In the genomic region with DNA sequence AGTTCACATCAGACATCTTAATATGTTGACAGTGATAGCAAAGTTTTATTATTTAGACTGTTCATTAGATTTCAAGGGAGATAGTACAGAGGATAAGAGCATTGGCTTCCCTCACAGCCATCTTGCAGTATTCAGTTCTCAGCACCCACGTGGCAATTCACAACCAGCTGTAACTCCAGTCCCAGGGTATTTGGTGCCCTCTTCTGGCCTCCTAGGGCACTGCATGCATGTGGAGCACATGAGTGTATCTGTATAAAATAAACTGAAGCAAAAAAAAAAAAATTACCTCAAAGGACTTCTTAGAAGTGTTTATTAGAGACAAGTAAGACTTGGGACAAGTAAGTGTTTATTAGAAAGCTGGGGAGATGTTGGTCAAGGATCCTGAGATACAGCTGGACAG, we compare ENCODE assay signal across 21 mouse cellular contexts.
DNase-seq lines count a peak whose midpoint lies in the region; ATAC-seq and TF ChIP-seq lines count a peak whose summit lies in the region.
"Had no signal": no experiment of that assay in that cellular context is flagged by ENCODE, and none has a peak within 500 bp of the region (broad histone marks: within the 10 kb centered on the region; RNA-seq: fewer than 3 reads in every experiment).

No protein-coding gene starts in this region.

- TF ChIP-seq POLR2A in testis, adult 2 months (IDR thresholded peaks at IDR 0.05; ENCODE audit: control insufficient read depth, low read depth, low read length) = no peak

- no peak for DNase-seq in kidney, postnatal 0 days (ENCODE audit: low spot score)
- DNase-seq in testis, postnatal 14 days (ENCODE audit: low spot score) = no peak
- DNase-seq in R1 (ENCODE audit: low read depth, low spot score) = peak; percentile 56
- DNase-seq in forebrain, embryonic 14.5 days (ENCODE audit: low spot score) = no peak
- no peak for DNase-seq in B cell, adult 2 months
- no peak for DNase-seq in urinary bladder, postnatal 25 days (ENCODE audit: low spot score)
- DNase-seq: adrenal gland, postnatal 14 days; cerebellum, adult 18-20 months; cerebellum, adult 9-11 months; cerebellum, postnatal 36 days; forebrain, postnatal 0 days; gastrocnemius, postnatal 25 days had no signal

- no peak overlapping the region for H3K9ac ChIP-seq in kidney, postnatal 0 days (ENCODE audit: low read depth, low read length)
- H3K9ac ChIP-seq in kidney, embryonic 15.5 days = no peak overlapping the region
- H3K9ac ChIP-seq in forebrain, embryonic 14.5 days (ENCODE audit: low read length) = no peak overlapping the region
- H3K9ac ChIP-seq: embryonic facial prominence, embryonic 13.5 days; forebrain, embryonic 12.5 days; forebrain, postnatal 0 days; heart, embryonic 12.5 days; hindbrain, embryonic 15.5 days had no signal

- no peak overlapping the region for H3K27ac ChIP-seq in kidney, postnatal 0 days
- no peak overlapping the region for H3K27ac ChIP-seq in kidney, embryonic 15.5 days
- no peak overlapping the region for H3K27ac ChIP-seq in testis, adult 2 months (ENCODE audit: control insufficient read depth, insufficient read depth, low read depth, low read length)
- no peak overlapping the region for H3K27ac ChIP-seq in forebrain, embryonic 14.5 days (ENCODE audit: low read depth, low read length)
- H3K27ac ChIP-seq: embryonic facial prominence, embryonic 13.5 days; forebrain, embryonic 12.5 days; hindbrain, embryonic 10.5 days; hindbrain, embryonic 15.5 days had no signal

- H3K36me3 ChIP-seq in kidney, postnatal 0 days (ENCODE audit: insufficient read depth, low read length) = no peaks in the 10 kb centered on the region
- H3K36me3 ChIP-seq in kidney, embryonic 15.5 days = no peaks in the 10 kb centered on the region
- no peaks in the 10 kb centered on the region for H3K36me3 ChIP-seq in testis, adult 2 months (ENCODE audit: control insufficient read depth, insufficient read depth, low read length)
- H3K36me3 ChIP-seq in forebrain, embryonic 14.5 days (ENCODE audit: control insufficient read depth, insufficient read depth, low read length) = no peaks in the 10 kb centered on the region
- H3K36me3 ChIP-seq: embryonic facial prominence, embryonic 13.5 days; forebrain, embryonic 12.5 days; heart, embryonic 12.5 days; hindbrain, embryonic 10.5 days; hindbrain, embryonic 15.5 days had no signal

- 36% methylated on average over 1 of the region's 1 CpGs for WGBS in kidney, postnatal 0 days
- WGBS in kidney, embryonic 15.5 days = 48% methylated on average over 1 of the region's 1 CpGs
- WGBS in forebrain, embryonic 14.5 days = 56% methylated on average over 1 of the region's 1 CpGs

- no peak for ATAC-seq in kidney, postnatal 0 days (replicated peaks; ENCODE audit: low FRiP score, low read depth)
- no peak for ATAC-seq in kidney, embryonic 15.5 days (replicated peaks; ENCODE audit: low FRiP score)
- ATAC-seq in forebrain, embryonic 14.5 days = no peak
- ATAC-seq: forebrain, postnatal 0 days; inflammation-experienced regulatory T-cells, adult 6 months had no signal

- H3K4me2 ChIP-seq in kidney, postnatal 0 days (ENCODE audit: low read length) = no peak overlapping the region
- H3K4me2 ChIP-seq in kidney, embryonic 15.5 days = no peak overlapping the region
- no peak overlapping the region for H3K4me2 ChIP-seq in forebrain, embryonic 14.5 days (ENCODE audit: low read length)
- H3K4me2 ChIP-seq: embryonic facial prominence, embryonic 13.5 days; forebrain, embryonic 12.5 days; heart, embryonic 12.5 days; hindbrain, embryonic 15.5 days had no signal

- no peaks in the 10 kb centered on the region for H3K27me3 ChIP-seq in kidney, postnatal 0 days (ENCODE audit: insufficient read depth, low read length)
- H3K27me3 ChIP-seq in kidney, embryonic 15.5 days = no peaks in the 10 kb centered on the region
- no peaks in the 10 kb centered on the region for H3K27me3 ChIP-seq in testis, adult 2 months (ENCODE audit: control insufficient read depth, insufficient read depth, low read length)
- H3K27me3 ChIP-seq in forebrain, embryonic 14.5 days (replicated peaks; ENCODE audit: control insufficient read depth, insufficient read depth, low read length) = no peaks in the 10 kb centered on the region
- H3K27me3 ChIP-seq: CH12.LX; embryonic facial prominence, embryonic 13.5 days; forebrain, embryonic 12.5 days; heart, embryonic 12.5 days; hindbrain, embryonic 15.5 days had no signal

- H3K9me3 ChIP-seq in kidney, postnatal 0 days (replicated peaks; ENCODE audit: low read length) = no peaks in the 10 kb centered on the region
- H3K9me3 ChIP-seq in kidney, embryonic 15.5 days (replicated peaks) = no peaks in the 10 kb centered on the region
- no peaks in the 10 kb centered on the region for H3K9me3 ChIP-seq in forebrain, embryonic 14.5 days (replicated peaks; ENCODE audit: control insufficient read depth, low read length)
- H3K9me3 ChIP-seq: embryonic facial prominence, embryonic 13.5 days; hindbrain, embryonic 10.5 days; hindbrain, embryonic 15.5 days had no signal

- peak; percentile 31 for TF ChIP-seq CTCF in kidney, postnatal 0 days (IDR thresholded peaks at IDR 0.05; ENCODE audit: low read depth)
- TF ChIP-seq CTCF in testis, adult 2 months (IDR thresholded peaks at IDR 0.05; ENCODE audit: control insufficient read depth, insufficient read depth, insufficient replicate concordance, low read depth, low read length) = peak; percentile 62; the same call in 1 of the 2 replicates

- H3K4me3 ChIP-seq in kidney, postnatal 0 days (replicated peaks; ENCODE audit: low read depth, low read length) = no peak overlapping the region
- no peak overlapping the region for H3K4me3 ChIP-seq in kidney, embryonic 15.5 days (replicated peaks)
- H3K4me3 ChIP-seq in testis, adult 2 months (ENCODE audit: control insufficient read depth, low read depth, low read length) = no peak overlapping the region
- no peak overlapping the region for H3K4me3 ChIP-seq in forebrain, embryonic 14.5 days (ENCODE audit: low read depth, low read length)
- H3K4me3 ChIP-seq: embryonic facial prominence, embryonic 13.5 days; forebrain, embryonic 12.5 days; heart, embryonic 12.5 days; hindbrain, embryonic 10.5 days; hindbrain, embryonic 15.5 days had no signal

- no peaks in the 10 kb centered on the region for H3K4me1 ChIP-seq in kidney, postnatal 0 days (replicated peaks; ENCODE audit: insufficient read depth, low read length)
- H3K4me1 ChIP-seq in kidney, embryonic 15.5 days = no peaks in the 10 kb centered on the region
- H3K4me1 ChIP-seq in testis, adult 2 months (ENCODE audit: control insufficient read depth, insufficient read depth, low read length) = no peaks in the 10 kb centered on the region
- no peaks in the 10 kb centered on the region for H3K4me1 ChIP-seq in forebrain, embryonic 14.5 days (ENCODE audit: control insufficient read depth, insufficient read depth, low read length)
- H3K4me1 ChIP-seq: embryonic facial prominence, embryonic 13.5 days; forebrain, embryonic 12.5 days; heart, embryonic 12.5 days; hindbrain, embryonic 10.5 days; hindbrain, embryonic 15.5 days had no signal
